Mouse (Mus musculus) v-Abl transformed pro-B cells (cell line): ENCODE data around the gene Pank3.
"Not testable (repeated sequence)": the region's sequence is repeated elsewhere in the genome, so short reads cannot be mapped to it uniquely, and the experiment has no call there.

ENCODE experiments used
- in situ Hi-C, 2 experiments: fragments of 400-800 bp; cut with MboI; formaldehyde crosslinking; loops; one replicate each; pipeline ENCODE4 v1.15.1; 2025; ENCODE audit not compliant: unreplicated experiment in 2 of 2

Pank3 gene

DNA sequence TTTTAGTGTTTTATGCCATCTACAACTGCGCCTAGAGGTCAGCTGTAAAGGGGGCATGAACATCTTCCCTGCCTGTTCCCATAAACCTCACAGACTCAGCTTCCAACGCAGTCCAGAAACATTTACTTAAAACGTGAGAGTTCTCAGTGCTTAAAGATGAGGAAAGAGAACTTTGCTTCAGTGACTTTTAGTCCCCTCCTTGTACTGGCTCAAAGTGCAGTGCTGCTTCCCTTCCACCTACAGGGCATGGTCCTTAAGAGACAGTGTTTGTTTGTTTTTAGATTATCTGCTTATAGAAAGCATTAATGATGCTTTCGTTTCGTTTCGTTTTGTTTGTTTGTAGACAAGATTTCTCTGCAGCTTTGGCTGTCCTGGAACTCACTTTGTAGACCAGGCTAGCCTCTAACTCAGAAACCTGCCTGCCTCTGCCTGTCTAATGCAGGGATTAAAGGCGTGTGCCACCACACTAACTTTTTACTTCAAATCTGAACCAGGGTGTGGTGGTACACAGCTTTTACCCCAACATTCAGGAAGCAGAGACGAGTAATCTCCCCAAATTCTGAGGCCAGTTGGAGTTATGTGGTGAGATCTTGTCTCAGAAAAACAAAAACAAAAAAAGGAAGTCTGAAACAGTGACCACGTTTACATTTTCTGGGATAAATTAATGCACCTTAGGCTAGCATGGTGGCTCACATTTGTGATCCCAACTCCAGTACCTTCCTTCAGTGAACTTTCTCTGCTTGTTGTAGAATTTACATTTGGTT lies 1.6 kb downstream of the Pank3 start:
- in situ Hi-C loops: loop anchor here in 1 of 2 experiments (25.0 kb wide), 1 partner anchor 934 kb away; the partner anchor contains the start of gene Spdl1

DNA sequence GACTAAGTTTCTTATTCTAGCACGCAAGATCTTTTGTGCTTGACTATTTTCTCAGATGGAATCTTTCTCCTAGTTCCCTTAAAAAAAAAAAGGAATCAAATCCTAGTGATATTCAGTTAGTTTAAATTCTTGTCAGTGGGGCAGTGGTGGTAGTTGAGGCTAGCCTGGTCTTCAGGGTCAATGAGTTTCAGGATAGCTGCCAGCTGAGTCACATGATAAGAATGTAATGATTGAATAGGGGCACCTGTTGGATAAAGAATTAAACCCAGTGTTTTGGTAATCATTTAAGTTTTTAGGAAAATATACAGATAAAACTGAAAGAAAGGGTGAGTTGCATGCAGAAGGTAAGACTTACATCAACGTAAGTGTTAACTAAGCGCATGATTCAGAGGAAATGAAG lies 6.3 kb downstream of the Pank3 start:
- in situ Hi-C loops: no loop called here

DNA sequence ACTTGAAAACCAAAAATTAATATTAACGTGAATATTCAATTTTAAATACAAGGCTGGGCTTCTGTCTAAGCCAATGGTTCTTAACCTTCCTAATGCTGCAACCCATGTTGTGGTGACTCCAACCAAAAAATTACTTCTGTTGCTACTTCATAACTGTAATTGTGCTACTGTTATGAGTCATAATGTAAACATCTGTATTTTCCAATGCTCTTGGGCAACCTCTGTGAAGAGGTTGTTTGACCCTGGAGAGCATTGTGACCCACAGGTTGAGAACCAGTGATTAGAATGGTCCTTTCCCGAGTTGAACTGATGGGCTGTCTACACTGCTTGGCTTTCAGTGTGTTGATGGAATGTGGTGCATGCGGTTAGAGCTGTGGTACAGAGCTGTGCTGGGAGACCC lies 7.2 kb downstream of the Pank3 start:
- in situ Hi-C loops: no loop called here

DNA sequence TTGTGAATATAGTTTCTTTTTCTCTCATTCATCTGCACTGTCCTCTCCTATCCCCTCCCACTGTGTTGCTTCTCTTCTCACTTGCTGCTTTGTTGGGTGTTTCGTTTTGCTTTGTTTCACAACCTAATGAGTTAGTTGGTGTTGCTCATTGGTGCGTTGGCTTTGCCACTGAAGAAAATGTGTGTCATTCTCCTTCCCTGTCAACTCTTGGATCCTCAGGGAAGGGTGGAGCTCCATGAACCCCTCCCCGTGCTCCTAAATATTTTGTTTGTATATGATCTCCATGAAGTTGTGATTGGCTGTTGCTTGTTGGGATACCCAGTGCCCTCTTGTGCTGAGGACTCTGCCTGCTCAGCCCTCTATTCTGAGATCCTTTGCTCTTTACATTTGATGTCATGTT lies 11.1 kb downstream of the Pank3 start:
- in situ Hi-C loops: loop anchor here in 1 of 2 experiments (5.0 kb wide), 1 partner anchor 42 kb away; no protein-coding TSS in a partner anchor

DNA sequence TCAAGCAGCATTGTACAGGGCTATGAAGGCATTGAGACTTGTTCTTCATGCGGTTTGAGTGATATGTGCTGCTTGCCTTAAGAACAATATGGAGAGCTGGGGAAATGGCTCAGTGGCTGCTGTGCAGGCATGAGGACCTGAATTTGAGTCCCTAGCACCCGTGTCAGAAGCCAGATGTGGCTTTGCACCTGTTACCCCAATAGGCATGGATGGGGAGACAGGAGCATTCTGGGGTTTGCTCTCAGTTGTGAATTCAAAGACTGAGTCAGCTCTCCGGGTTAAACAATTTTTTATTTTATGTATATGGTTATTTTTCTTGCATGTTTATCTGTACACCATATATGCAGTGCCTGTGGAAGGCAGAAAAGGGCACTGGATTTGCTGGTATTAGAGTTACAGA lies 13.2 kb downstream of the Pank3 start:
- in situ Hi-C loops: loop anchor here in 1 of 2 experiments (5.0 kb wide), 1 partner anchor 40 kb away; no protein-coding TSS in a partner anchor

DNA sequence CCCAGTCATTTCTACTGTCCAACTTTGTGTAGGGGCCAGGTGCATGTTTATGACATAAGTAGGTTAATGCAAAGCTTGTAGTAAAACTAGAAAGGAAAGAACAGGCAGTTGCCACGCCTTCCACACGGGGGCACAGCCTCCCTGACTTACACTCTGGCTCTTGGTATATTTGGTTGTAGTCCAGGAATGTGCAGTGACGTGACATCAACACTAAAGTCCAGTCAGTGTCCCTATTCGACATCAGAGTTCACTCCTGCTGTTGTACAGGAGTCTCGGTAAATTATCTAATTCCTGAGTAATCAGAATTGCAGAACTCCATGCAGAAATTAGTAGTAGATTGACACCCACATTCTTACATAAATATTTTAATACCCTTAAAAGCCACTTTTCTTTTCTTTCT lies 13.8 kb downstream of the Pank3 start:
- in situ Hi-C loops: loop anchor here in 1 of 2 experiments (5.0 kb wide), 1 partner anchor 39 kb away; no protein-coding TSS in a partner anchor

DNA sequence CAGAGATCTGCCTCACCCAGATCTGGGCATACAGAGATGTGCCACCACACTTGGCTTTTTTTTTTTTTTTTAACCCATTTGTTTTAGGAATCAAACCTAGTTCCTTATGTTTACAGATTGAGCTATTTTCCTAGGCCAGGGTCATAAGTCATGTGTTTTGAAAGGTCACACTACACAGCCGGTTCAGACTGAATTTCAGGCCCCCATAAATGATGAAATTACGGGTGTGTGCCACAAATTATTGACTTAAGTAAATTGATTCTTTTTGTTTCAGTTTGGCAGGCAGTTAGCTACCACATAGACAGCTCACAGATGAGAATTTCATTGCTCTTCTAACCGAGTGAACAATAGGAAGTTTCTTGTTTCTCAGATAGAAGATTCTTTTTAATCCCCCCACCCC lies 14.7 kb downstream of the Pank3 start:
- in situ Hi-C loops: loop anchor here in 1 of 2 experiments (5.0 kb wide), 1 partner anchor 38 kb away; no protein-coding TSS in a partner anchor

DNA sequence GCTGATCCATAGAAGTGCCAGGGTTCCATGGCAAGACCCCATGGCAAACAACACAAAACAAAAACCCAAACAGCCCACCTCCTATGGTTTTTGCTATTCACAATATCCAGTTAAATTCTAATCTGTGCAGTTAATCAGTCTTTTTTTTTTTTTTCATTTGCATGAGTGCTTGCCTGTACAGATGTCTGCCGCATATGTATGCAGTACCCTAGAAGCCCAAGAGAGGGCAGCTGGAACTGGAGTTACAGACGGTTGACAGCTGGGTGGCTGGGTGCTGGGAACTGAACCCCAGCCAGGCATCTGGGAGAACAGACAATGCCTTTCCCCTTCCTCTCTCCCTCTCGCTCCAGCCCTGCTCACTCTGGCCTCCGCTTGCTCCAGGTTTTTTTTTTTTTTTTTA lies 15.3 kb downstream of the Pank3 start:
- in situ Hi-C loops: loop anchor here in 1 of 2 experiments (5.0 kb wide), 1 partner anchor 38 kb away; no protein-coding TSS in a partner anchor

DNA sequence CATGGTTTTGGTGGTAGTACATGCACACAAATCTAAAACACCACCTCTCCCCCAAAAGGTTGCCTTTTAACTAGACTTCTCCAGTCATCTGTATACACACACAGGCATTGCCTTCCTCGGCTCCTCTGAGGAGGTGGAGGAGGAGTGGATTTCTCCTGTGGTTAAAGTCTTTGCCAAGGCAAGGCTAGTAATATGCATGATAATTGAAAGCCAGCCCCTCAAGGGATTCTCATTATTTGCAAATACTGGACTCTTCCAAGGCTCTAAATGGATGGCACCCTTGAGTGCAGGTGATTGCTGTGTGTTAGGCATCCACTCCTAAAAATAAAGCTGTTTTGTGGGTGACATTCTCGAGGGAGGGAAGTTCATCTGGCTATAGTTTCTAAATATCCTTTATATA lies 19.2 kb downstream of the Pank3 start:
- in situ Hi-C loops: no loop called here

DNA sequence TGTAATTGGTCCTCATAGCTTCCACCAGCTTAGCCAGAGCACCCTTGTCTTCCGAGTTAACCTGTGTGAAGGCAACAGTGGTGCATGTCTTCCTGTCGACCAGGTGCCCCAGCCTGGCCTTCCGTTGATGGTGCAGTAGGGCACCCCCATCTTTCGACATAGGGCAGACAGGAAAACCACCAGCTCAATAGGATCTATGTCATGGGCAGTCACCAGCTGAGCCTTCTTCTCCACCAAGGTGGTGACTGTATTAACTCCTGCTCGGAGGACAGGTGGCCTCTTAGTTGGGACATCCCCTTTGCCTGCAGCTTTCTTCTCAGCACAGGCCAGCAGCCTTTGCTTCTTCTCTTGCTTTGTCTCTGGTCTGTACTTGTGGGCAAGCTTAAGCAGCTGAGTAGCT lies 23.5 kb downstream of the Pank3 start:
- in situ Hi-C loops: not testable (repeated sequence)

DNA sequence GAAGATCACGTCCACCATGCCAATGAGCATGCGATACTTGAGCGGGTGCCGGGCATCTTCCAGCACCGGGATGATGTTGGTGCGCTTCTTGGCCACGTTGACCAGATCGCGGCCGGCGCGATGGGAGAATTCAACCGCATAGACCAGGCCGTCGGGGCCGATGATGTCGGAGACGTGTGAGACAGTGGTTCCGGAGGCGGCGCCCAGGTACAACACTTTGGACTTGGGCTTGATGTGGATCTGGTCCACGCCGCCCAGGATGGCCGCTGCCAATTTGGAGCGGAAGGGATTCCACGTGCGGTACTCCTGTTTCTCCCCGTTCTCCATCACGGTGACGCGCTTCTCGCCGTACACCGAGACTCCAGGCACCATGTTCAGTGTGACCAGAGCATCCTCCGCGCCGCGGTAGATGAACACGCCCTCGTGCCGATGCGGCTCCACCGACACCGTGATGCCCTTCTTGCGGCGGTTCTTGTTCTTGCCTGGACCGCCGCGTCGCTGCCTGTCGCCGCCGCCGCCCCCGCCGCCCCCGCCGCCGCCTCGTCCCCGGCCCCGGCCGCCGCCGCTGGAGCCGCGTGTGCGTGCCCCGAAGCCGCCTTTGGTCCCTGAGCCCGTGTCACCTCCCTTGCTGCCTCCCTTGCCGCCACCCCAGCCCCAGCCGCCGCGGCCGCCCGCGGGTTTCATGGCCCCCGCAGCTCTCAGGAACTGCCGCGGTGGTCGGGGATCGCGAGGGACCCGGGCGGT lies 28.6 kb downstream of the Pank3 start:
- in situ Hi-C loops: no loop called here

DNA sequence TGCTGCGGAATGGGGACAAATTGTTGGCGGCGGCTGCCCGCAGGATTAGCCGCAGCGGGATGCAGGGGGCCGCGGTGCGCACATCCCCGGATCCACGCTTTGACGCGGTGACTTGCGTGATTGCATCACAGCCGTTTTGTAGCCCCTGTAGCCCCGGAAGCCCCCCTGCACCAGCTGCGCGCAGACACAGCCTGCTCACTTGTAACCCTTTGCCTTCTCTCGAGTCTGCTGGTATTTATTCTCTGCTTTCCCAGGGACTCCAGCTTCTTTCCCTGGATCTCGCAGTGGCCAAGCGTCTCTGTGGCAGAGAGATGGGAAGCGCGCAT lies 29.2 kb downstream of the Pank3 start:
- in situ Hi-C loops: no loop called here

DNA sequence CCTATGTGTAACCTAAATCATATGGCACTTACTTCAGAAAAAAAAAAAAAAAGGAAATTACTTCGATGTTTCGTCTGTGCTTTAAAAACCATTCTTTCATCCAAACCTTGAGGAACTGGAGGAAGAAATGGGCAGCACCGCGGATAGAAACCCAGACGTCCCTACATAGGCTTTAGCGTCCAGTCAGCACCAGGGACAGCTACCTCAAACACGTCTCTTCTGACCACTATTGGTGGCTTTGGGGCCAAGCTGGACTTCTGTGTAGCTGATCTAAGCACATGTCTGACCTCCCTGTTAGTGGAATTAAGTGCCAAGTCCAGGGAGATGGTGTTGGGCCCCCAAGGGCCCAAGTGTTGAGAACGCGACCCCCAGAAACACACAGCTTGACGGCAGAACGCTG lies 29.6 kb downstream of the Pank3 start, which contains the start of gene Fbll1:
TSS of gene Fbll1 (minus strand) at position 11 of the 400 bp plus-strand sequence.
- in situ Hi-C loops: no loop called here

DNA sequence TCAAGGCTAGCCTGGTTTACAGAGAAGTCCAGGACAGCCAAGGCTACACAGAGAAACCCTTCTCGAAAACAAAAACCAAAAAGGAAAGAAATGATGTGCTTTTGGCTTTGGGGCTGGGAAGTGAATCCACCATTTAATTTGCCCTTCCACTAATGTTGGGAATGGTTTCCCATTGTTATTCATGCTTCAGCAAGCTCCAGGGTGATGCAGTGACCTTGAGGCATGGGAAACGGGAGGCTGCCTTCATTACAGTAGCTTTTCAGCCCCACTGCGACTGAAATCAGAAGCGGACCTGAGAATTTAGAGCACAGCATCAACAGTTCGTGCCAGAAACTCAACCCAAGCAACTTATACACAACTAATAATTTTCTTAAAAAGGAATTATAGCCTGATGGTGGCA lies 32.0 kb downstream of the Pank3 start:
- in situ Hi-C loops: no loop called here

DNA sequence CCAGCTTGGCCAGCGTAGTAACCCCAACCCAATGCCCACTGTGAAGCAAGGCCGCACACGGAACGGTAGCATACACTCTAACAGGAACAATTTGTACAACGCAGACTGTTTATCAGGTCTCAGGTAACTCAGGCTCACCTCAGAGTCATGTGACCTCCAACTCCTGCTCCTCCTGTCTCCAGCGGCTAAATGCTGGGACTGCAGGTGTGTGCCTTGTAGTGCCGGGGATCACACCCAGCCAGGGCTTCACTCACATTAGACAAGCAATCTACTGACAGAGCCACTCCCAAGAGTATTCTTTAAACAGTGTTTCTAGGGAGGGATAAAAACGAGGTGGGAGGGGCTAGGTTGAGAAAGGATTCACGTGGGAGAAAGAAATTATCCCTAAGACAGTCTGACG lies 42.2 kb downstream of the Pank3 start:
- in situ Hi-C loops: no loop called here

DNA sequence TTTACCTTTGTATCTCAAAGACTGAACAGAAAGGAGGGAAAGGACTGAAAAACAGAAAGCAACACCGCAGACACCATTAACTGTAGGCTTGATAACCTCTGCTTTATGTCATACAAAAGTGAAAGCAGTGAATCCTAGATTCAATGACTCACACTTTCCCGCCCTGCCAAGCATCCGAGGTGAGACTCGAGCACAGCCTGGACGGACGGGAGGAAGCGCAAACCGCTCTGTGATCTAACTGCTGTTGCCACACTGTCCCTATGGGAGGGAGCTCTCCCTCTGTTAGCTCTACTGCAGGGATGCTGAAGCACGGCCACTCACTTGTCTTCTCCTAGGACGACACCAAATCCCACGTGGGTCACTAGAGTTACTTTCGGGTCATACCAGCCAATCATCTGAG lies 47.0 kb downstream of the Pank3 start:
- in situ Hi-C loops: no loop called here

DNA sequence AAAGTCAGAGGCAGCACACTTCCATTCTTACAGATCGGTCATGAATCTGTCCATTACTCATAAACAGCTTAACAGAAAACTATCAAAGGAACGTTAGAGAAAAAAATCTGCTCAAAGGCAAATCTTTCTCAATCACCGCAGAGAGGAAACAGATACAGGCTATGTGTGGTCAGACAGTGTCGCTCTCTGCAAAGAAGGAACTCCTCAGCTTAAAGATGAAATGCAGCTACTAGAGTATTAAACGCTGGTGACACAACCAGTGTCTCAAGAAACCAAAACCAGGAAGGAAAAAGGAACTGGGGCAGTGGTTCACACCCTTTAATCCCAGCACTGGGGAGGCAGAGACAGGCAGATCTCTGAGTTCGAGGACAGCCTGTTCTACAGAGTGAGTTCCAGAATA lies 58.4 kb downstream of the Pank3 start:
- in situ Hi-C loops: no loop called here

DNA sequence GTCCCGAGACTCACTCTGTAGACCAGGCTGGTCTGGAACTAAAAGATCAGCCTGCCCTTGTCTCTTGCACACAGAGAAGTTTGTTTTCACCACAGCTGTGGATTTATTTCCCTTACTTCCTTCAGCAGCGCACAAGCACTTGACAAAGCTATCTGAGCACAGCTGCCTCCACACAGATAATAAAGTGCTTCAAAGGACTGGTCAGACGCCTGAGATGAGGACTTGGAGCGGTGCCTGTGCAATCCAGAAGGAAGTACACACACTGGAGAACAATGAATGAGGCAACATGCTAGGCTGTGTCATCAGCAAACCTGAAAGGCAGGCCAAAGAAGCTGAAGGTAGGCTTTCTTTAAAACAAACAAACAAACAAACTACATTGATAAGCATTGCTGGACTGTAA lies 62.9 kb downstream of the Pank3 start:
- in situ Hi-C loops: loop anchor here in 1 of 2 experiments (5.0 kb wide), 1 partner anchor 65 kb away; the partner anchor contains the start of gene Pank3

DNA sequence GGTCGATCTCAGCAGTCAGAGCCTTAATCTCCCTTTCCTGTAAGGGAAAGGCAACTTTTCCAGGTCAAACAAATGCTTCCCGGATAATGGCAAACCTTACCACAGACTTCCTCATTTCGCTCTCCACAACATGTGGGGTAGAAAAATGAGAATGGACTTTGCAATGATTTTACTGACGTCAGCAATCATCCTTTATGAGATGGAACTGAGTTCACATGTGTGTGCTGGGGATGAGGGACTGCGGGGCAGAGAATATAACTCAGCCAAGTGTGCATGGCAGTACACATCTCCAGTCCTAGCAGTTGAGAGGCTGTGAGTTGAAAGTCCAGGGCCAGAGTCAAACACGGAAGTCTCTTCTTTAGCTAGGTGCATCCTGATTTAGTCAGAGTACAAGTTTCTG lies 64.0 kb downstream of the Pank3 start:
- in situ Hi-C loops: loop anchor here in 1 of 2 experiments (5.0 kb wide), 1 partner anchor 66 kb away; the partner anchor contains the start of gene Pank3

DNA sequence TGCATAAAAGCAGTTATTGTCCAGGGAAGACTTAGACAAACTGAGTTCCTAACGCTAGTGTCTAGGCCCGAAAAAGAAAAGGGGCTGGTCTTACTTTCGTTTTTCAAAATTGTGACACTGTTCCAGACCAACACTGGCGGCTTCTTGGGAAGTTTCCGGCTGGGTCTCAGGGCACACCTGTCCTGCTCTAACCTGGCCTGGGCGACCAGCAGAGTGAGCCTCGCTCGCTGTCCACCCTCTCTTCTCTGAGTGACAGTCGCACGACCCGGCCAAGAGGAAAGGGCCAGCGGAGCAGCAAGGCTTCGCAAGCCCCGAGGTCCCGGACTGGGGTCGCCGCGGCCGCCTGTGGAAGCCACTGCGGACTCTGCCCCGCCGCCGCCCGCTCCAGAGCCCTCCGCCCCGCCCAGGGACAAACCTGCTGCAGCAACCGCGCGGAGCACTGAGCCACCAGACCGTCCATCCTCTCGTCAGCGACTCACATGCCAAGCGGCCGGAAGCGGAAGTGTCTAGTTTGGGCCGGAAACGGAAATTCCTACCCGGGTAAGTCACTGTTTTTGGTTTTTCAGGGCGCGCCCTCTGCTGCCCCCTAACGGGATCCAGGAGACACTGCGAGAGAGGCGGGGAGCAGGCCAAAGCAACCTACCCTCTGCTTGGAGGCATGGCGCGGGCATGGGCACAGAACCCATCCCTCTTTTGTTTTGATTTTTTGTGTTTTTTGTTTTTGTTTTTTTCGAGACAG lies 64.9 kb downstream of the Pank3 start, which contains the start of gene Rars:
TSS of gene Rars (minus strand) at position 485 of the 739 bp plus-strand sequence.
- in situ Hi-C loops: loop anchor here in 1 of 2 experiments (5.0 kb wide), 1 partner anchor 67 kb away; the partner anchor contains the start of gene Pank3
